24 mouse cellular contexts compared by ENCODE assay signal in the genomic region with DNA sequence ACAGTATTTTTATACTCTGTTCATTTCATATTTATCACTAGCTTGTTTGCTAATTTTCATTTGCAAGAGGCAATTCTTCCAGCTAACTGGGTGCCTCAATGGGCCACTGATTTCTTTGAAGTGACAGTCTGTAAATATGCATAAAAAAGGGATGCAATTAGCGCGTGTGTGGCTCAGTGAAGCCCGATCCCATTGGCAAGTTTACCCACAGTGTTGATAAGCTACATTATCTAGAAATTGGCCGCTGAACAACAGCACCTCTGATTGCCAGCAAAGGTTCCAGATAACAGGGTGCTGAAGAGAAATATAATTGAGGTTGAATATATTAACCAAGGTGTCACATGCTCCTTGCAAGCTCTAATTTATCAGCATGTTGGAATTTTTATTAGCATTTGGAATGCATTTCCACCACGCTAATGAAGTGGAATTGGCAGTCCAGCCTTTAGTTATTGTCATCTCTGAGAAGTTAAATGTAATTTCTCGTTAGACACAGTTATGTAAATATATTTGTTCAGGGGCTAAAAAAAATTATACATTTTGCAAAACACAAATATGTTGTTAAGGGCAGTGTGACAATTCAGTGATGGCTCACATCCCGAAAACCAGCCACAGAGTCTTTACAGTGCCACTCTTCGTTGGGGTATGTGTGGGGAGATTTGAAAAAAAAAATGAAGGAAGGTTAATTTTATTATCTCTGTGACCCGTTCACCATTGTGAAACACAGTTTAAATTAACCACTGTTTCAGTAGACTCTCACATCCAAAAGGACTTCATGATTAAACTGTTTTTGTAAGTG.
DNase-seq lines count a peak whose midpoint lies in the region; ATAC-seq and TF ChIP-seq lines count a peak whose summit lies in the region.
"Had no signal": no experiment of that assay in that cellular context is flagged by ENCODE, and none has a peak within 500 bp of the region (broad histone marks: within the 10 kb centered on the region; RNA-seq: fewer than 3 reads in every experiment).

No protein-coding gene starts in this region.

- intact Hi-C loops in left cerebral cortex, adult 2 months (cut with DNase I): no loop called here

- TF ChIP-seq CTCF in heart, postnatal 0 days (IDR thresholded peaks at IDR 0.05; ENCODE audit: low read depth): no peak
- TF ChIP-seq CTCF in stomach, postnatal 0 days (IDR thresholded peaks at IDR 0.05; ENCODE audit: low read depth): no peak
- TF ChIP-seq CTCF in left cerebral cortex, adult 2 months (IDR thresholded peaks at IDR 0.05): no peak

- H3K9ac ChIP-seq in heart, postnatal 0 days (replicated peaks; ENCODE audit: low read depth, low read length): no peak overlapping the region
- no peak overlapping the region for H3K9ac ChIP-seq in hindbrain, embryonic 13.5 days
- H3K9ac ChIP-seq in stomach, postnatal 0 days (ENCODE audit: low read length): no peak overlapping the region
- H3K9ac ChIP-seq: embryonic facial prominence, embryonic 12.5 days; limb, embryonic 13.5 days; liver, embryonic 13.5 days; lung, embryonic 14.5 days had no signal

- no peaks in the 10 kb centered on the region for H3K27me3 ChIP-seq in heart, postnatal 0 days (ENCODE audit: control insufficient read depth, insufficient read depth, low read length)
- H3K27me3 ChIP-seq in heart, embryonic 10.5 days (ENCODE audit: insufficient read depth, poor library complexity, severe bottlenecking): no peaks in the 10 kb centered on the region
- H3K27me3 ChIP-seq in hindbrain, embryonic 13.5 days: no peaks in the 10 kb centered on the region
- no peaks in the 10 kb centered on the region for H3K27me3 ChIP-seq in stomach, postnatal 0 days (ENCODE audit: control insufficient read depth, insufficient read depth, low read length)
- H3K27me3 ChIP-seq: embryonic facial prominence, embryonic 12.5 days; limb, embryonic 13.5 days; liver, embryonic 13.5 days had no signal

- no peaks in the 10 kb centered on the region for H3K9me3 ChIP-seq in heart, postnatal 0 days (replicated peaks; ENCODE audit: control insufficient read depth, low read length)
- no peaks in the 10 kb centered on the region for H3K9me3 ChIP-seq in heart, embryonic 10.5 days
- no peaks in the 10 kb centered on the region for H3K9me3 ChIP-seq in hindbrain, embryonic 13.5 days
- no peaks in the 10 kb centered on the region for H3K9me3 ChIP-seq in stomach, postnatal 0 days (ENCODE audit: control insufficient read depth, low read length)
- H3K9me3 ChIP-seq: embryonic facial prominence, embryonic 12.5 days; limb, embryonic 13.5 days; liver, embryonic 13.5 days had no signal

- no peak overlapping the region for H3K27ac ChIP-seq in heart, postnatal 0 days (ENCODE audit: low read depth)
- no peak overlapping the region for H3K27ac ChIP-seq in heart, embryonic 10.5 days
- no peak overlapping the region for H3K27ac ChIP-seq in hindbrain, embryonic 13.5 days
- H3K27ac ChIP-seq in stomach, postnatal 0 days (replicated peaks): no peak overlapping the region
- H3K27ac ChIP-seq in left cerebral cortex, adult 2 months: no peak overlapping the region
- H3K27ac ChIP-seq: embryonic facial prominence, embryonic 12.5 days; limb, embryonic 13.5 days; liver, embryonic 13.5 days had no signal

- WGBS in heart, postnatal 0 days: 39% methylated on average over 9 of the region's 9 CpGs
- 54% methylated on average over 9 of the region's 9 CpGs for WGBS in heart, embryonic 10.5 days
- WGBS in hindbrain, embryonic 13.5 days: 33% methylated on average over 9 of the region's 9 CpGs
- 54% methylated on average over 9 of the region's 9 CpGs for WGBS in stomach, postnatal 0 days

- H3K4me3 ChIP-seq in heart, postnatal 0 days (ENCODE audit: low read depth, low read length): no peak overlapping the region
- no peak overlapping the region for H3K4me3 ChIP-seq in heart, embryonic 10.5 days
- no peak overlapping the region for H3K4me3 ChIP-seq in hindbrain, embryonic 13.5 days
- no peak overlapping the region for H3K4me3 ChIP-seq in stomach, postnatal 0 days (ENCODE audit: low read depth, low read length)
- no peak overlapping the region for H3K4me3 ChIP-seq in left cerebral cortex, adult 2 months
- H3K4me3 ChIP-seq: embryonic facial prominence, embryonic 12.5 days; erythroblast, embryonic 14.5 days; limb, embryonic 13.5 days; liver, embryonic 13.5 days had no signal

- no peak for ATAC-seq in heart, postnatal 0 days (ENCODE audit: insufficient read depth, low read depth)
- 0 out of 2 replicates have a peak, but pooled peaks have one; percentile 49 for ATAC-seq in hindbrain, embryonic 13.5 days (ENCODE audit: low FRiP score)
- ATAC-seq in stomach, postnatal 0 days (ENCODE audit: low FRiP score, low TSS enrichment): no peak
- ATAC-seq: activated CD4-positive, CD25-positive, alpha-beta regulatory T cell, adult 4 months; CD4-positive, CD25-positive, alpha-beta regulatory T cell, adult 4 months had no signal

- peak overlapping the region; percentile 2; the same call in 1 of the 2 replicates for H3K4me2 ChIP-seq in heart, postnatal 0 days (ENCODE audit: low read depth, low read length)
- H3K4me2 ChIP-seq in hindbrain, embryonic 13.5 days: no peak overlapping the region
- no peak overlapping the region for H3K4me2 ChIP-seq in stomach, postnatal 0 days (replicated peaks; ENCODE audit: low read depth)
- H3K4me2 ChIP-seq: embryonic facial prominence, embryonic 12.5 days; liver, embryonic 13.5 days; lung, embryonic 14.5 days had no signal

- no peak for DNase-seq in heart, postnatal 0 days (ENCODE audit: low spot score)
- DNase-seq in heart, embryonic 10.5 days (ENCODE audit: low spot score): no peak
- DNase-seq in retina, postnatal 1 day: peak; percentile 85
- no peak for DNase-seq in retina, embryonic 14.5 days (ENCODE audit: low spot score)
- DNase-seq in stomach, postnatal 0 days (ENCODE audit: low spot score): peak; percentile 16
- no peak for DNase-seq in left cerebral cortex, adult 2 months (ENCODE audit: extremely low spot score in 1 of 2, low spot score in 2 of 2)
- no peak for DNase-seq in heart, adult 8-10 months (ENCODE audit: low spot score)
- DNase-seq: adrenal gland, postnatal 36 days; cerebellum, adult 8-10 months; gastrocnemius, postnatal 25 days; heart, postnatal 10 days; kidney, adult 9 months; kidney, postnatal 25 days; liver, embryonic 13.5 days; lung, embryonic 14.5 days; lung, postnatal 4 days; right cerebral cortex, postnatal 4 days; thymus, postnatal 14 days had no signal

- no peaks in the 10 kb centered on the region for H3K36me3 ChIP-seq in heart, postnatal 0 days (replicated peaks; ENCODE audit: control insufficient read depth, insufficient read depth, low read length)
- no peaks in the 10 kb centered on the region for H3K36me3 ChIP-seq in heart, embryonic 10.5 days
- H3K36me3 ChIP-seq in hindbrain, embryonic 13.5 days: no peaks in the 10 kb centered on the region
- H3K36me3 ChIP-seq in stomach, postnatal 0 days (ENCODE audit: control insufficient read depth, insufficient read depth, low read length): no peaks in the 10 kb centered on the region
- H3K36me3 ChIP-seq: embryonic facial prominence, embryonic 12.5 days; limb, embryonic 13.5 days; liver, embryonic 13.5 days had no signal

- H3K4me1 ChIP-seq in heart, postnatal 0 days (ENCODE audit: control insufficient read depth, insufficient read depth): peaks cover 12% of the 10 kb centered on the region
- H3K4me1 ChIP-seq in heart, embryonic 10.5 days: peaks cover 13% of the 10 kb centered on the region
- peaks cover 22% of the 10 kb centered on the region for H3K4me1 ChIP-seq in hindbrain, embryonic 13.5 days (replicated peaks)
- no peaks in the 10 kb centered on the region for H3K4me1 ChIP-seq in stomach, postnatal 0 days (replicated peaks; ENCODE audit: control insufficient read depth, insufficient read depth)
- H3K4me1 ChIP-seq: liver, embryonic 13.5 days had no signal

- TF ChIP-seq EP300 in heart, postnatal 0 days (IDR thresholded peaks at IDR 0.05; ENCODE audit: low read depth): no peak
- no peak for TF ChIP-seq EP300 in stomach, postnatal 0 days (optimal IDR thresholded peaks at IDR 0.05)

Comparison
In these comparisons a context has a peak if more than half of its experiments do, and no peak if none do; other contexts are left out.
1. DNase-seq: peak in retina, postnatal 1 day (single experiment) and stomach, postnatal 0 days (single experiment); none in heart, postnatal 0 days (single experiment), heart, embryonic 10.5 days (single experiment), retina, embryonic 14.5 days (single experiment), left cerebral cortex, adult 2 months (0 of 2) and heart, adult 8-10 months (single experiment).